Mouse (Mus musculus): ENCODE results near the gene Gm9844.
A peak's percentile ranks its signal among the peaks of the same experiment; 100 is the strongest.
"Not testable (repeated sequence)": the region's sequence is repeated elsewhere in the genome, so short reads cannot be mapped to it uniquely, and the experiment has no call there.

Gm9844 gene

DNA sequence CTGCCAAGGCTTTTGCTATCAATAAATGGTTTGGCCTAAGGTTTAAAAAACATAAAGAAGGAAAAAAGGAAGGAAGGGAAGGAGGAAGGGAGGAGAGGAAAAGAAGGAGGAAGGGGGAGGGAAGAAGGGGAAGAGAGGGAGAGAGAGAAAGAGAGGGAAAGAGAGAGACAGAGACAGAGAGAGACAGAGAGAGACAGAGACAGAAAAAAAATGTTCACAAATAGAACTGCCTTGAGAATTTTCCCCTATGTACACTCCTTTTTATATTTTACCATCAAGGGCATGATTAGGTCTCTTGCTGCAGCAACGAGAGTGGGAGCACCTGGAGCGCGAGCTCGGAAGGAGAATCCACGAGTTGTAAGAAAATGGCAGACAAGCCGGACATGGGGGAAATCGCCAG, at the start of gene Gm9844:
Gm9844 (plus strand) TSS at position 301 of the 400 bp plus-strand sequence.
- DNase-seq (ENCODE audit: low spot score in 2 of 2): no peak

DNA sequence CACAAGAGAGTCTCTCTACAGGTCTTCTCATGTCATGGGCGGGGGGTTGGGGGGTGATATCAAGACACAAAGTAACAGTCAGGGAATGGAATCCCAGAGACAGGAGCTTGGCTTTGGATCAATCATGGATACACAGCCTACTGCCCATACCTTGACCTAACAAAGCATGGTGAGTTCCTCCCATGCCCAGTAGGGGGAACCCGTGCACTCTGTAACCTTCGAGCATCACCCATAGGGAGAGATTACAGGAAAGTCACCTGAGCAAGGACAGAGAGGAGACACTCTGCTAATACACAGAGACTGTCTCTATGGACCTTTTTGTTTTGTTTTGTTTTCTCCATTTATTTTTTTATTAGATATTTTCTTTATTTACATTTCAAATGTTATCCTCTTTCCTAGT, 44.5 kb upstream of the Gm9844 start:
- DNase-seq (ENCODE audit: low spot score in 2 of 2): peak; percentile 12 to 39

DNA sequence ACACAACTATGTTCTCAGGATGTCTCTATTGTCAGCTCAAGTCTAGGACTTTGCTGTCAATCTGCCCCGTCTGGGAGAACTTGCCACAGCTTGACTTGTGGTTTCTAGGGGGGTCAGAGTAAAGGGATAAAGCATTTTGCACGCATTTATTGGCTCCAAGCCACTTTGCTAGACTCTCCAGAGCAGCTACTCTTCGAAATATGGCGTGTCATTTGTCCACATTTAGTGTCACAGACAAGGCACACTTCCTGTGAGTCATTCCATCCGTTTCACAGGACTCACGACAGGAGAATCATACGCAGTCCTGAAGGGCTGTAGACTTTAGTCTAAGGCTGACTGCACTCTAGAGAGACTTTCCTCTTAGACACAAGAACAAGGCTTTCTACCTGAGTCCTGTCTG, 37.6 kb upstream of the Gm9844 start:
- no peak for DNase-seq (ENCODE audit: low spot score in 2 of 2)

DNA sequence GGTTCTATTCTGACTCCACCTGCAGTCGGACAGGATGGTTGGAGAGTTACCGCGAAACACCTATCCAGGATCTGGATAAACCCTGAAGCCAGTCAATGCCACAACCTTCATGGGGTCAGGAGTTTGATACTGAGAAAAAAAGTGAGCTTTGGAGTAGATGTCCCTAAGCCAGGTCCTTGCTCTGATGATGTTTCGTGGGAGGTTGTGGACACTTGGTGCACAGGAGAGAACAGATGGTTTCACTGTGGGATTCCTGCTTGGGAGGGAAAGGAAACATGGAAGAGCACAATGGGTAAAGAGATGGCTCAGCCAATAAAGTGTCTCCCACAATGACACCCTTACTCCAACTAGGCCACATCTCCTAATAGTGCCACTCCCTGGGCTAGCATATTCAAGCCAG, 34.8 kb upstream of the Gm9844 start:
- DNase-seq (ENCODE audit: low spot score in 2 of 2): no peak

DNA sequence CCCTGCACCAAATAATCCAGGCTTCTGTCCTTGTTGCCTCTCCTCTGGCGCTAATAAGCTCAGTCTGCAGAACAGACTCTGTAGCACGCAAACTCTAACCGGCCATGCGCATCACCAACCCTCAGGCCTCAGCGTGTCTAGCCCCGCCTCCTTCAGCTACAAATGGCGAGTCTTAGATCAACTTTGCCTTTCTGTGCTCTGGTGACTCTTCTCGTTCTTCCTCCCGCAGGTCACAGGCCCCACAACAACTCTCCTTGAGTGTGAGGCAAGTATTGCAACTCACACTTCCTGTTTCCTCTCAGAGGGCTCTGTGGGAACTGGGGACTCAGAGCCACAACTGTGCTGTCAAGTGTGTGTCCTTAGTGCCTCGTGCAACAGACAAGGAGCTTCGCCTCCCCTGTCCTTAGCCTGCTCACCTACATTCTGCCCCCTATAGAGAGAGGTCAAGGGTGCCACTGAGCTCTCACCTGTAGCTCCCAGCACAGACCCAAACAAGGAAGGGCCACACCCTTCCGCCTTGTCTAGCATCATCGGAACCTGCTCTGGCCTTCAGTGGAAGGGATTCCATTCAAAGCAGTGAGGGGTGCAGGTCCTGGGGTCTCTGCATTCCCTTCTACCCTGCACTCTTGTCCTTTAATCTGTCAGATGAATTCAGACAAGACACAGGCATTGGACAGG, 23.1 kb upstream of the Gm9844 start:
- DNase-seq (ENCODE audit: low spot score in 2 of 2): not testable (repeated sequence)

DNA sequence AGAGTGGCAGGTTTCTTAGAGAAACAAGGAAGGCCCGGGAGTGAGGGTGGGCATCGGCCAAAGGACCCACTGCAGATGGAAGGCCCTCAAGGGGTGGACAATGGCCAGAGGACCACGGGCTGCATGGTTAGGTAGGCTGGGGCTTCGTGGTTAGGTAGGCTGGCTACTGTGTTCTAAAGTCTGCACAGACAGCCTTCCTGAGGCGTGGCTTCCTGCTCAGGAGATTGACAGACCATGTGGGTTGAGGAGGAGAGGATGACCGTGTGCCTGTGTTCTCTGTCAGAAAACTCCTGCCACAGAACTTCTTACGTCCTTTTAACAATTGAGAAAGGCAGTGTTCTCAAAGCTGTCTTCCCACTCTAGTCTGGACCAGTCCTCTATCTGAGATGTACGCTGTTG, 22.6 kb upstream of the Gm9844 start:
- DNase-seq (ENCODE audit: low spot score in 2 of 2): no peak

DNA sequence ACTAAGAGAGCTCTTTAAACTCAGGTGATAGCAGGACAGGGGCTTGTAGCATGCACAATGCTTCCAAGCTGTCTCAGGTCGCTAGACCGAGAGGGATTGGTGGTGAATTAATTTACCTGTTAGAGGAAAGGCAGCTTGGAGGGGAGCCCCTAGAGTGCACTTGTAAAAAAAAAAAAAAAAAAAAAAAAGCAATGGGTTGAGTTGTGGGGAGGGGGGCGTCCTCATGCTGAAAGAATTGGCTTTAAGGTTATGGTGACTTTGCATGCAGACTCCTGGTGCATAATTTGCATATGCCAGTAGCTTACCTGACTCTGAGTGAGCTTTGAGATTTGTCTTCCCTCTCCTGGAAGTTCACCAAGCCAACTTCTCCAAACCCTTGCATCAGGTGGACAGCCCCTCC, 21.7 kb upstream of the Gm9844 start:
- no peak for DNase-seq (ENCODE audit: low spot score in 2 of 2)

DNA sequence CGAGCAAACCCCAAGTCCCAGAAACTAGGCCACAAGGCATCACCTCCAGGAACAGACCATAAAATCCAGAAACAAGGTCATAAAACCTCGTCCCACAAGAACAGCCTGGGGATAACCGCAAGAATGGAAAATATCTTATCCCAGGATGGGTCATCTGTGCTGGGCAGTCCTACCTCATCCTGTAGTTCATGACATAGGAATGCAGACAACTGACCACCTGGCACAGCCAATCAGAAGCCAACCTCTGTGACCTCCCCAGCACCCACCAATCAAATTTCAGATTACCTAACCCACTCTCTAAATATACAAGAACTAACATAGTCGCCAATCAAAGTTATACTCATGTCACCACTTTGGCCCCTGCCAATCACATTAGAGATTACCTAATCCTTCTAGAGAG, 21.0 kb upstream of the Gm9844 start:
- DNase-seq (ENCODE audit: low spot score in 2 of 2): no peak

DNA sequence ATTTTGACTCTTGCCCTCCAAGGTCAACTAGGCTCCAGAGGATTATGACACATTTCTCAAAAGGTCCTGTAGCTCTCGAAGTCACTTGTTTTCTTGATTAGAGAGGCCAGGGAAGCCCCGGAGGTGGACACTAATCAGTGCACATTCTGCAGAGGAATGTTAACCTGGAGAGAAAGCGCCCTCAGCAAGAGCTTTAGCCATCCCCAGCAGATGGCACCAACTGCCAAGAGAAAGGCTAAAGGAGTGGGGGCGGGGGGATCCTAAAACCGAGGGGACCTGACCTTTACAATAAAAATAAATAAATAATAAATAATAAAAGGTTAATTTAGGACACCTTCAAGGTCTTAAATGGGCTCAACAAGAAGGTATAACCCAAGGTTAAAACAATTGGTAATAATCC, 17.9 kb upstream of the Gm9844 start:
- DNase-seq (ENCODE audit: low spot score in 2 of 2): no peak

DNA sequence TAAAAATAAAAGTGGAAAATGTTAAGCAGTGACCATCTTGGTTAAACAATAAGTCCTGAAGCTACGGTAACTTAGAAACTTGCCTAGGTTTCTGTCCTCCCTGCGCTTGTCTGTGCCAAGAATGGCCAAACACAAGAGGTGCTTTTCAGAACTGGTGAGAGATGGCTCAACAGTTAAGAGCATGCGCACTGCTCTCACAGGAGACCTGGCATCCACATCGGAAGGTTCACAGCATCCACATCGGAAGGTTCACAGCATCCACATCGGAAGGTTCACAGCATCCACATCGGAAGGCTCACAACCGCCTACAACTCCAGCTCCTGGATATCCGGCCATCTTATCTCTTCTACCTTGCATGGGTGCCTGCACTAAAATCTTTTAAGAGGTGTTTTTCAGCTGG, 16.8 kb upstream of the Gm9844 start:
- DNase-seq (ENCODE audit: low spot score in 2 of 2): no peak

DNA sequence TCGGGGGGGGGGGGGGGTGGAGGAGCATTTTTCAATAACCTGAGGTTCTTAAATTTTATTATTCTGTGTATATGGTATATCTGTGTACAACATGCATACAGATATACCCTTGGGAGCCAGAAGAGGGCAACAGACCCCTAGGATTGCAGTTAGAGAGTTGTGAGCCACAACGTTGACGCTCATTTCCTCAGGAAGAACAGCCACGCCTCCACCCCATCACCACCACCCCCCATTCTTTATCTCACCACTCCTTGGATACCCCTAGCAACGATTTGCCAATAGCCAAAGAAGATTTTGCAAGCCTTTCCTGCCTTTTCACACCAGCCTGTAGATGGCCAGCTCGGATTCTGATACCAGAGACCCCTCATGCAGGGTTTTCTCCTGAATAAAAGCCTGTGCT, 16.3 kb upstream of the Gm9844 start:
- DNase-seq (ENCODE audit: low spot score in 2 of 2): no peak

DNA sequence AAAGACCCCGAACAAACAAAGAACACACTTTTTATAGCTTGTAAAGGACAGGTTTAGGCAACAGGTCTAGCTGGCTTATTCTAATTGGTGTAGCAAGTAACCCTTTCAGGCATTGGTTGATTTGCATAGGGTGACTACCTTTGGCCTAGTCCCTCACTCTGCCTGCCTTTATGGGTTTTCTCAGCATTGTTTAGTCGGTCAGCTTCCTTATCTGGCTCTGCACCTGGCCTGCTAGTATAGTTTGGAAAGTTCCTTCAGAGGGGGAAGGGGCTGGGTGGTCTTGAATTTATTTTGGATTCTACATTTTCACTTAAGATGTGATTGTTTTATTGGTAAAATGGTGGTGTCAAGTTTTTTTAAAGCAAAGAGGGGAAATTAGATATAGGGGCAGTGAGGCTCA, 15.4 kb upstream of the Gm9844 start:
- DNase-seq (ENCODE audit: low spot score in 2 of 2): not testable (repeated sequence)

DNA sequence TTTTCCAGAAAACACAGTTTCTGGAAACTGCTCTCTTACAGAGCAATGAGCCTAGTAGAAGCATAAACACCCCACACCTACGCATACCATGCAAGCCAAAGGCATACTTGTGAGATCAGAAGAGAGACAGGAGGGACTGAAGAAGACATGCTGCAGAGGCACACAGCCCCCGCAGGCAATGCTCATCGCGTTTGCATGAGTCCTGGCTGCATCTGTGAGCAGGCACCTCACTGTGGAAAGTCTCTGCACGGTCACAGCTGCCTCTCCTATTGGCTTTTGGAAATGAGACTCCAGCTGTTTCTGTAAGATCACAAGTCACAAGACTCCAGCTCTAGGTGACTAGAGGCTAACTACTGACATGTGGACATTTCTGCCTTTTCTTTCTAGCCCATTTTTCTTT, 11.9 kb upstream of the Gm9844 start:
- peak in 1 of 2 experiments; percentile 34 for DNase-seq (ENCODE audit: low spot score in 2 of 2)

DNA sequence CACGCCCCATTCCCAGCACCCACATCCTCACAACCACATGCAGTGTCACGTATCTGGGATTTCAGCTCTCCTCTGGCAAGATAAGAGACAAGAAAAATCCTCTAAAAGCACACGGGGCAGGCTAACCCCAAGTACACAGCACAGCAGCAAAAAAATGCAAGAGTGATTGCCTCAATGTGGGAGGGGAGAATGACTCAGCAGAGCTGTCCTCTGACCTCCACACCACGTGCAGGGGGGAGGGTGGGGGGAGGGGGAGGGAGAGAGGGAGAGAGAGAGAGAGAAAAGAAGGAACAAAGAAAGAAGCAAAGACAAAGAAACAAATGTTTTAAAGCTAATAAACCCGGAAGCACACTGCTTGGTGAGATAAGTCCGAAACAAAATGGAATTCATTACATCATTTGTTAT, 11.1 kb upstream of the Gm9844 start:
- no peak for DNase-seq (ENCODE audit: low spot score in 2 of 2)

DNA sequence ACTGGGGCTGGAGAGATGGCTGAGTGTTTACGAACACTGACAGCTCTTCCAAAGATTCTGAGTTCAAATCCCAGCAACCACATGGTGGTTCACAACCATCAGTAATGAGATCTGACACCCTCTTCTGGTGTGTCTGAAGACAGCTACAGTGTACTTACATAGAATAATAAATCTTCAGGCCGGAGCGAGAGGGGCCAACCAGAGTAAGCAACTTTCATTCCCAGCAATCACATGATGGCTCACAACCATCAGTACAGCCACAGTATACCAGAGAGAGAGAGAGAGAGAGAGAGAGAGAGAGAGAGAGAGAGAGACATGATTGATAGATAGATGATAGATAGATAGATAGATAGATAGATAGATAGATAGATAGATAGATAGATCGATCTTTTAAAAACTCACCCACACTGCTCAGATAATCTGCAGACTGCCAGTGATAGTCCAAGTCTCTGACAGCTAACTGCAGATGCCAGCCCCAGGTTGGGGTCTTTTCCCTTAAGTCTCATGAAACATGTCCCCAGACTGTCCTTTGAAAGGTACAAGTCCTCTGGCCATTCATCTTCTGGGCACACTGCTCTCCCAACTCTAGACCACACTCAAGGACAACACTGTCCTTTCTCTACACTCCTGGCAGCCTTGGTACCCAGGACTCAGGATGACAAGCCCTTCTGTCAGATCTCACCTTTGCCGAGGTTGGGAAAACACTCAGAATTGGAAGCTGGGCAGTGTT, 10.3 kb upstream of the Gm9844 start:
- no peak for DNase-seq (ENCODE audit: low spot score in 2 of 2)

DNA sequence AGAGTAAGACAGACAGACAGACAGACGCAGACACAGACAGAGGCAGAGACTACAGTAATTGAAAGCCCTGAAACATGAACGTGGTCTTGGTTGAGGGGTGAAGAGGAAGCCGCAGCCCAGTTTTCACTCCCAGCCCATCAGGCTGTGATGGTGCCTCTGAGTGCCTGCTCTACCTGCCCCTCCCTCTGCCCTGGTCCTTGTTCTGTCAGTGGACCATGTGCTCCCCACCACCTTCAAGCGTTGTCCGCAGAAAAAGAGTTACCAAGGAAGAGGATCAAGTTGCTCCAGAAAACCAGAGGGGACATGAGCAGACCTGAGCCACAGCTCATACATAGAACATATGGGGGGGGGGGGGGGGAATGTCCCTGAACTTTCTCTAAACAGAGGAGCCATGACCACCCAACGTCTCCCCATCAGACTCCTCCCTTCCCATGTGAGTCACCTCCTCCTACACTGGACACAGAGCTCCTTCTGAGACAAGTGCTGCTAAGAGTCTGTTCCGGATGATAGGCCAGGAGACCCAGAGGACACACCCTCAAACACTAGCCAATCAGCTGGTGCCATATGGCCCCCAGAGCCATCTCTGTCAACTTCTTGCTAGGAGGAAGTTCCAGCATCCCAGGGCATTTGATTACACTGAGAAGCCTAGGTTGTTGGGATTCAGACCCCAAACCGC, 9.3 kb upstream of the Gm9844 start:
- no peak for DNase-seq (ENCODE audit: low spot score in 2 of 2)

DNA sequence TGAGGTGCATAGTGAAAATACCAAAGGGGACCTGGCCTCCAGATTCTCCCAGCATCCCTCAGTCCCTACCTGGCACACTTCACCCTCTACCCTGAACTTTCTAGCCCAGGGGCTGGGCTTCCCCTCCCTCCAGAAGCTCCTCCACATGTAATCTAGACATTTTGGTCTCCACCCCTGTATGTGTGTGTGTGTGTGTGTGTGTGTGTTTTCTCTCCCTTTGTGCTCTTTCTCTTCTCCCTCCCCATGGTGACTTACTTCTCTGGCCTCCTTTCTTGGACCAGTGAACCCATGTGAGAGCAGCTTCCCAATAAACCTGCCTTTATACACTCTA, 8.8 kb upstream of the Gm9844 start:
- no peak for DNase-seq (ENCODE audit: low spot score in 2 of 2)

DNA sequence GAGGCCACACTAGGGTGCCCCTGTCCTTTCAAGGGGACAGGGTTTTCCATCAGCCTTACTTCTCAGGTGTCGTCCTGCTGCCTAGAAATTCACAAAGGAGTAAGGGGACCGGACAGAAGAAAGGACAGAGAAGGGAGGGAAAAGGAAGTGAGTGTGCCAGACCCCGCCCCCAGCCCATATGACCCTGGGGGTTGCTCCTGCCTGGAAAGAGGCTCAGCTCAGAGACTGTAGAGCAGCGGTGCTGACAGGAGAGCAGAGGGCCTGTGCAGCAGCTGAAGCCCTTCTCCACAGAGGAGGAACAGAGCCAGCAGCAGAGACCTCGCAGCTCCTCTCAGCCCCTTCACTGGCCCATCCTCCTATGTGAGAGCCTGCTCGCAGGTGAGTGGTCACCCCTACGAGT, 8.3 kb upstream of the Gm9844 start:
- no peak for DNase-seq (ENCODE audit: low spot score in 2 of 2)

DNA sequence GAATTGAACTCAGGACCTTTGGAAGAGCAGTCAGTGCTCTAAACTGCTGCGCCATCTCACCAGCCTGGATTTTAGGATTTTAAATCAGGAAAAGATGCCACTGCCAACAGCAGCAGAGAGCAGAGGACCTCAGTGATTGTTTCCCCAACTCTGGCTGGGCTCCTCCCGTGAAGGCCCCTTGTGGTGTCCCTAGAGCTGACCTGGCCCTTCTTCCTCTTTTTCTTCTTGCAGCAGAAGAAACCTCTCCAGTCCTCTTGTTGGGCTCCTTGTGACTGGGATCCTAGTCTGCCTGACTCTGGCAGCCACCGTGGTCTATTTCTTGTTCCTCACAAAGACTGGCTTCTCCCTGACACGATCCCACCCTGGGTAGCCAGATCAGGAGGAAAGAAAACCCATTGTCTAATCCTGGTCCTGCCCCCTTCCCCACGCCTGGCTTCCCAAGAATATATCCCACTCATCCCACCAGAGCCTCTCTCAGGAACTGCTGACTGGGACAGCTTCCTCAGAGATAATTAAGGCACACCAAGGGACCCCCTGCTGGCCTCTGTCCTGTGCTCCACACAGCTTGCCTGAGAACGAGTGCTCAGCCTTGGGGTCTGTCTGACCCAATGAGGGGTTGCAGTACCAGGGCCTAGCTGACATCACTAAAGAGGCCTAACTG, 5.4 kb upstream of the Gm9844 start:
- DNase-seq (ENCODE audit: low spot score in 2 of 2): no peak

DNA sequence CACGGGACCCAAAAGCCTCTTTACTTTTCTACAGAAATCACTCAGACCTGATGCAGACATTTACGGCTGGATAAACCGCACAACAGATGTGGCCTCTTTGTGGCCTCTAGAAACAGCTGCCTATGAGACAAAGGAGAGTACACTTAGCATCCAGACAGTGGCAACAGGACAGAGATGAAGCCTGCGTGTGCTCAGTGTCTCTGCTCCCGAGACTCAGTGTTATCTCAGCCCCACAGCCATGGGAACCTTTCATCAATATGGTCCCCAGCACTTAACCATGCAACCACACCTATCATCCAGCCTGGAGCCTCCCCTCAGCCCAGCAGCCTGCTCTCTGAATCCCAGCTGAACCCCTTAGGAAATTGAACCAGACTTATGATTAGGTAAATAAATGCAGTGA, 2.8 kb upstream of the Gm9844 start:
- DNase-seq (ENCODE audit: low spot score in 2 of 2): no peak

DNA sequence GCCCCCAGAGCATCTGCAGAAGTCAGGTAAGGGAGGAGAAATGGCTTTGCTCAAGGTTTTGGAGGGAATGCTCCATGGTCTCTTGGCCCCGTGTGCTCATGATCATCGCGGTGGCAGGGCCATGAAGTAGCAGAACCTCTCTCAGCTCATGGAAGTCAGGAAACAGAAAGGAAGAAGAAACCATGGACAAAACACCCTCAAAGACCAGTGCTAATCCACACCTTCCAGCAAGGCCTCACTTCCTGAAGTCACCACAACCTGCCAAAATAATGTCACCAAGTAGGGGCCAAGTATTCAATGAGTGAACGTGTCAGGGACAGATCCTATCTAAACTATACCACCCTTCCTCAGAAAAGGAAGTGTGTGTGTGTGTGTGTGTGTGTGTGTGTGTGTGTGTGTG, 840 bp downstream of the Gm9844 start:
- no peak for DNase-seq (ENCODE audit: low spot score in 2 of 2)

DNA sequence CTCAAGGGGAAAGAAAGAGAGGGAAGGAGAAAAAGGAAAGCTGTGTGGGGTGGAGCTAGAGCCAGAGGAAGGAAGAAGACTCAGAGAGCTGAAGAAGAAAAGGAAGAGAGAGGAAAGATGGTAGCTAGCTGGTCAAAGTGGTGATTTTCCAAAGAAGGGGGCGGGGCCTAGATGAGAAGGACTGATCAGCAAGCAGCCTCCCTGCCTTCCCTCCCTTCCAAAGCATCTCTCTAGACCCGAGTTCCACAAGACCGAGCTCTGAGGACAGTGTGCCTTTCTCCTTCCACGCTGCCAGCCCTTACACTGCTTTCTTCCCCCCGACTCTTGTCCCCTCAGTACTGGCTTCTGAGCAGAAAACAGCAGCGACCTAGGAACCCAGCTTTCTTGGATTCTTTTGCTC, 2.1 kb downstream of the Gm9844 start:
- no peak for DNase-seq (ENCODE audit: low spot score in 2 of 2)

DNA sequence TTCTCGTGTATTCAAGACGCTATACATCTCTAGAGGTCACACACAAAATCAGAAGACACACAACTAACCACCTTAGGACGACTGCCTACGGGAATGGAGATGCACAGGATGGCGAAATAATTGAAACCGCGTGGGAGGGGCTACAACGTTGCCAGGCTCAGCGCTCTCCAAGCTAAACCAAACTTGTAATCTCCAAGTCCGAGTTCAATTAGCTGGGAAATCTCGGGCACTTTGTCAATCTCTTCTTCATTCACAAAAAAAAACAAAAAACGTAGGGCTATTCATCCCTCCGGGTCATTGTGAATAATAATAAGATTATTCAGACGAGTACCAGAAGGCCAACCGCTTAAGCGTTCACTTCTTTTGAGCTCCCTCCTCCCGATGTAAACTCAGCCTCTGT, 7.1 kb downstream of the Gm9844 start:
- no peak for DNase-seq (ENCODE audit: low spot score in 2 of 2)

Data from frontal cortex, postnatal 10 days (tissue).